Mouse (Mus musculus): ENCODE results near the gene Gm49510.

DNA sequence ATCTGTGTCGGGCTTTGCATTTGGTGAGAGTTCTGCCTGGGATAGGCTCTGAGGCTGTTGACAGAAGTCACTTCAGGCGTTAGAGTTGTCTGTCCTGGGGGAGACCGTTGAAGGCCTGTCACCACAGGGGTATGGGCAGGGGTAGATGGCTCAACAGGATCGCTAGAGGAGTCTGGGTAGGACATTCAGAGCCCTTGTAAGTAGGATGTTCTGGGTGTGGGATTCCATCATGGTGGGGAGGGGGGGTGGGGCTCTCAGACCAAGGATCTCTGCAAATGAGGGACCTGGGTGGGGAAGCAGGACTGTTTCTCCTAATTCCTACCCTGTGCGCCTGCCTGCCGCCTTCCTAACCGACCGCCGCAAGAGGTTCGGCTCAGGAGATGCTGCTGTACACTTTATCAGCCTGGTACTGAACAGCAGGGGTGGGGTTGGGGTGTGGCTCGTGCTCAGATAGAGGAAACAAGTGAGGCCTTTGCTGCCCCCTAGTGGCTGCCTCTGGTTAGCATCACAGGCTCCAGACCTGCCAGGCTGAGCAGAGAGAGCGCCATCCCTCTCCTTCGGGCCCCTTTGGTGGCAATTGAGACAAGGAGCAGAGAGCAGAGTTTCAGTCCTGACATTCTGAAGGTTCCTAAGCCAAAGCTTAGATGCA lies 47.8 kb upstream of the Gm49510 start:
- TF ChIP-seq GATA1 (IDR thresholded peaks at IDR 0.05; ENCODE audit: borderline replicate concordance, low read length) (no peak), FLI1 (IDR thresholded peaks at IDR 0.05; ENCODE audit: low read length) (no peak)
